Mouse (Mus musculus): Measurements from ENCODE around the gene Clip3. TPM values are rescaled to one million over a fixed set of nuclear protein-coding genes. Genes with fewer than 3 reads are reported as not detected.

Gene Clip3
- polyA plus RNA-seq, 1 experiment = 0.24 TPM

DNA sequence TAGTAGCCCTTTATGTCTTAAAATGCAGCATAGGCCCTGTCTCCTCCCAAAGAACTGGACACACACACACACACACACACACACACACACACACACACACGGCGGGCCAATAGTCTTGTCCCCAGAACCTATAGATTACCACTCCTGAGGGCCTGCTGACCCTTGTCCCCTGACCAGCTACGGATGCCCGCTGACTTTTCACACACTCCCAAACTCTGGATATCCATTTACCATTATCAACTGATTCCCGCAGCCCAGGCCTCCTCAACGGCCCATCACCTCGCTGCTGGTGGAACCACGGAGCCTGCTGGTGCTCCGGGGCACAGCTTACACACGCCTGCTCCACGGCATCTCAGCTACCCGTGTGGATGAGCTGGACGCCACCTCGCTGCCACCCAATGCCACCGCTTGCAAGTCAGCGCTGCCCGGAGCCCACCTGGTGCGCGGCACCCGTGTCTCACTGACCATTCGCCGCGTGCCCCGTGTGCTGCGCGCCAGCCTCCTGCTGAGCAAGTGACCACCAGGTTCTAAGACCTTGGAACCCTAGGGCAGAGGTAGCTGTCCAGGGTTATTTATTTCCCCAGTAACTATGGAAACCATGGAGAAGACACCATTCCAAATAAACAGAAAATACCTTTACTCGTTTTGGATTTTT lies 22.3 kb downstream of the Clip3 start:
- no peak for TF ChIP-seq GATA1 (IDR thresholded peaks at IDR 0.05; ENCODE audit: low read length)

DNA sequence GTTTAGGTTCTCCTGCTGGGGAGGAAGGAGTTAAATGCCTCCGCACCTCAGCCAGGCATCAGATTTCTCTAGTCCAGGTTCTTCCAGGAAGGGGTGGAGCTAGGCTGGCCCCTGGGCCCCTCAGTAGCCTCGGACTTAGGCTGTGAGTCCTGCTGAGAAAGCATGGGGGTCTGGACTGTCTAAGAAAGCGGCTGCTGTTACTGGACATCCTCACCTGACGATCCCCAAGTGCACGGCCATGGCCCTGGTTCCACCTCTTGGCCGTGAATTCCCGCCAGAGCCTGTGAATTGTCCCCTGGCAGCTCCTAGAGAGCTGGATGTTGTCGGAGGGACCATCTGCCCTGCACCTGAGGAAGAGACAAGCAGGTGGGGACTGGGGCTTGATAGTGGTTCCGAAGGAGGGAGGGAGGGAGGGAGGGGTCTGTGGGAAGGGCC lies 23.2 kb downstream of the Clip3 start, which contains the start of gene Syne4:
TSS of gene Syne4 (plus strand) at position 87 of the 435 bp plus-strand sequence.
- TF ChIP-seq GATA1 (IDR thresholded peaks at IDR 0.05; ENCODE audit: low read length) = no peak

GRCm38 (mm10) chr7:30315559-30316529 lies 24.3 kb downstream of the Clip3 start:
- no peak for TF ChIP-seq GATA1 (IDR thresholded peaks at IDR 0.05; ENCODE audit: low read length)

DNA sequence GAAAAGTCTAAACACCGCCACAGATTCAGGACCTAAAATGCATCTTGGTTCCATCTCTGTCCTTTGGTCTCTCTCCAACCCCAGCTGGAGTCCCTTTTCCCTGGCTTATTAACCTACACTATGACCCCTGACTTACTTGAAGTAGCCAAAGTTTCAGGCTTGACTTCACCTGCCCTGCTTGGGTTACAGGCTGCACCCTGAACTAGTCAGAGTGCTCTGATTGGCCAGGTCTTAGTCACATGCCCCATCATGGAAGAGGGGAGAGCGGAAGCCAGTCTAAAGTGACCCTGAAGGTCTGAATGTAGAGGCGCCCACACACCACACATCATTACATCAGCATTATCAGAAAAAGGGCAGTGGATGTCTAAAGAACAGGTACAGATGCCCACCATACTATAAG lies 26.6 kb downstream of the Clip3 start:
- no peak for TF ChIP-seq GATA1 (IDR thresholded peaks at IDR 0.05; ENCODE audit: low read length)

DNA sequence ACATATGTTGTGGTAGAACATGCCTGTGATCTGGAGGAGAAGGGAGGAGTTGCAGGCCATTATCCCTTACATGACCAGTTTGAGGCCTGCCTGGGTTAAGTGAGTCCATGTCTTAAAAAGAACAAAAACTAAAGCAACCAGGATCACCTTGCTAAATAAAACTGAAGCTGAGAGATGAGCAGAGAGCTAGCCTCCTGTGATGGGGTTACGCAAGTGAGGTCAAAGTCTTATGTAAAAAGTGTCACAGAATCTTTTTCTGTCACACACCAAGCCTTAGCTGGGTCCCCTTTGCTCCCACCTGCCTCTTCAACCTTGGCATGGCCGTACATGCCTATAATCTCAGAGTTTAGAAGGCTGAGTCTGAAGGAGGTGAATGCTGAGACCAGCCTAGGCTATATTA lies 29.4 kb downstream of the Clip3 start:
- no peak for TF ChIP-seq GATA1 (IDR thresholded peaks at IDR 0.05; ENCODE audit: low read length)

GRCm38 (mm10) chr7:30321539-30322284 lies 30.2 kb downstream of the Clip3 start, which contains the start of gene E130208F15Rik:
E130208F15Rik (plus strand) TSS chr7:30321740.
- TF ChIP-seq GATA1 (IDR thresholded peaks at IDR 0.05; ENCODE audit: low read length) = no peak

GRCm38 (mm10) chr7:30322285-30322667 lies 30.7 kb downstream of the Clip3 start:
- no peak for TF ChIP-seq GATA1 (IDR thresholded peaks at IDR 0.05; ENCODE audit: low read length)

GRCm38 (mm10) chr7:30322865-30323264 lies 31.3 kb downstream of the Clip3 start:
- TF ChIP-seq GATA1 (IDR thresholded peaks at IDR 0.05; ENCODE audit: low read length) = no peak

DNA sequence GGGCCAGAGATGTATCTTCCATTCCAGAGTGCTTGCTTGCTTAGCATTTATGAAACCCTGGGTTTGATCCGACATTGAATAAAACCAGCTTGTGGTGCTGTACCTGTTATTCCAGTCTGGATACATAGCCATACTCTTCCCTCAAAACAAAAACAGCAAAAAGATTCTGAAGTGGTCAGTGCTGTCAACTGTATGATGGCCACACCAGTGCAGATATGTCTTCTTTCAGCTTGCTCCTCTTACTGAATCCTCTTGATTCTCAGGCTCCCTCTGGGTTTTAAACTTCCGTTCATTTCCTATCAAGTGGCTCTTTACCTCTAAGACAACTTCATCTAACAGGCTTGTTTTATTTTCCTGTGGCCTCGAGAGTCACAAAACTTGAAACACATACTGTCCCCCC lies 32.3 kb downstream of the Clip3 start, which contains the start of gene Sdhaf1:
TSS of gene Sdhaf1 (minus strand) at position 101 of the 400 bp plus-strand sequence.
- no peak for TF ChIP-seq GATA1 (IDR thresholded peaks at IDR 0.05; ENCODE audit: low read length)

DNA sequence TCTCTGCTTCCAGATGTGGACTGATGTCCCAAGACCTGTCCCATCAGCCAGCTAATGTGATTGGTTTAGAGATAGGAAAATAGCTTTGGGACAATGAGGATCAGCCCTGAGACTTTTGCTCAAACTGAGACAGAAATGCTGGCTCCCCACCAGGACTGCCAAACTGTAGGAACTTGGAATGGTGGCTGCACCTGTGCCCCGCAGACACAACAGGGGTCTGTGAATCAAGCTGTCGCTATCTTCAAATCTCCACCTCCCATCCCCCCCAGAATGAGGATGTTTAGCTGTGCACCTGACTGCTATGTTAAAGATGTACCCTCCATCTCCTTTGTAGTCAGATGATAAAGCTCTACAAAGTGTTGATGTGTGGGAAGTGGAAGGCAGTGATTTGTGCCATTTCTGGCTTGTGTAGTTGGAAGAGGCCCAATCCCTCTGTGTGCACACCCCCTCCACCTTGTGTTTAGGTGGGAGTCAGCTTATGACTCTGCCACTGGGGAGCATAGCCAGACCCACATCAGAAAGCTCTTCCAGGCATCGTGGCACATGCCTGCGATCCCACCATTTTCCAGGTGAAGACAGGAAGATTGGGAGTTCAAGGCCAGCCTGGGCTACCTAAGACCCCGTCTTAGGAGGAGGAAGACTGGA lies 32.9 kb downstream of the Clip3 start:
- TF ChIP-seq GATA1 (IDR thresholded peaks at IDR 0.05; ENCODE audit: low read length) = no peak

DNA sequence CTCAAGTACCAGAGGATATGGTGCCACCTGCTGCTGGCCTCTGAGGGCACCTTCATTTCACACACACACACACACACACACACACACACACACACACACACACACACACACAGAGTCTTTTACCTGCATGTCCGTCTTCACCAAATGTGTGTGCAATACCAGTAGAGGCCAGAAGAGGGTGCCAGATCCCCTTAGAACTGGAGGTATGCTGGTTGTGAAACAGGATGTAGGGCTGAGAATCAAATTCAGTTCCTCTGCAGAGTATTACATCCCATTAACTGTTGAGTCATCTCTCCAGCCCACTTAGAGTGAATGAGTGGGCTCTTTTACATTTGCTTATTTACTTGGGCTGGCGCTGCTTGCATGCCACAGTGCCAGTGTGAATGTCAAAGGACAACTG lies 33.8 kb downstream of the Clip3 start:
- no peak for TF ChIP-seq GATA1 (IDR thresholded peaks at IDR 0.05; ENCODE audit: low read length)

- no peak for TF ChIP-seq GATA1 (IDR thresholded peaks at IDR 0.05; ENCODE audit: low read length)
Measured at GRCm38 (mm10) chr7:30326427-30326826, 34.9 kb downstream of the Clip3 start.

- TF ChIP-seq GATA1 (IDR thresholded peaks at IDR 0.05; ENCODE audit: low read length) = no peak
Measured at GRCm38 (mm10) chr7:30327140-30327539, 35.6 kb downstream of the Clip3 start.

DNA sequence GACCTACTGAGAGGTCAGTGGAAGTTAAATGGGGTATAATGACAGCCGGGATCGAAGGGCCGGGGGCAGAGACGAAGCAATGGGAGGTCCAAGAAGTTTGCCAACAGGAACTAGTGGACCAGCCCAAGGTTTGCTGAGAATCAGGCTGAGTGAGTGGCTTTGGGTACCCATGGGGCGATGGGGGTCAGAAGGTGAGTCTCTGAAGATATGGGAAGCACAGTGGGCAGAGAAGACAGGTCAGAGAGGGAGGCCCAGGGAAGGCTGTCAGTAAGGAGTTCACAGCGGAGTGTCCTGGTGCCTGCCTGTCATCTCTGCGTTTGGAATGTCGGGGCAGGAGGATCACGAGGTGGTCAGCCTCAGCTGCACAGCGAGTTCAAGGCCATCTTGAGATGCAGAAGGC lies 36.9 kb downstream of the Clip3 start:
- no peak for TF ChIP-seq GATA1 (IDR thresholded peaks at IDR 0.05; ENCODE audit: low read length)

DNA sequence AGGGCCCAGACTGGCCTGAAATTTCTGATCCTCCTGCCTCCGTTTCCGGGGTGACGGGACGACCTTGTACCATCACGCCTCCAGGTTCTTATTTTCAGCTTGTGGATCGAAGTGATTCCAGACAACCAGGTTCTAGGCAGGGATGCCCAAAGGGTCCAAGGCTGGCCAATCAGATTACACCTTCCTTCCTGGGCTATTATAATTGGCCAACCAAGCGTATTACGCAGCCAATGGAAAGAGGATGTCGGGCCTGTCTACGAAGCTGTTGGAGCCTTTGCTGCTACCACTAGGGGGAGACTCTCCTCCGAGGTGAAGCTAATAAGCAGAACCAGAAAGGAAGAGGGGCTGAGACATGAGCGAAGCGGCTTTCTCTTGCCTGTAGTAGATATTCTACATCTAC lies 40.4 kb downstream of the Clip3 start:
- no peak for TF ChIP-seq GATA1 (IDR thresholded peaks at IDR 0.05; ENCODE audit: low read length)
